Mouse (Mus musculus) midbrain, embryonic 13.5 days (tissue): ENCODE results near the gene Lpin3. TPM values are rescaled to one million over a fixed set of nuclear protein-coding genes. Genes with fewer than 3 reads are reported as not detected.

Source experiments
- ATAC-seq: fragments of 200-750 bp; cut with Nextera tagmentation; 2 replicates; pipeline ENCODE4 v1.8.0; 2017; ENCODE audit warnings: mild to moderate bottlenecking, moderate TSS enrichment, moderate library complexity
- H3K27ac ChIP-seq: fragments of 300-500 bp; sonication (generic); 2 replicates; pipeline ENCODE4 v1.5.1; 2015; ENCODE audit warnings: inconsistent platforms, mild to moderate bottlenecking, moderate library complexity
- H3K27me3 ChIP-seq: fragments of 300-500 bp; sonication (generic); 2 replicates; pipeline ENCODE4 v1.6.1; 2015; ENCODE audit warnings: mild to moderate bottlenecking, inconsistent platforms
- H3K36me3 ChIP-seq: fragments of 300-500 bp; sonication (generic); 2 replicates; pipeline ENCODE4 v1.6.1; 2015; ENCODE audit warnings: mild to moderate bottlenecking, inconsistent platforms
- H3K4me1 ChIP-seq: fragments of 300-500 bp; sonication (generic); replicated peaks from 2 replicates; pipeline ENCODE4 v1.6.1; 2015; ENCODE audit warnings: inconsistent platforms
- H3K4me2 ChIP-seq: fragments of 300-500 bp; sonication (generic); replicated peaks from 2 replicates; pipeline ENCODE4 v1.6.1; 2015; ENCODE audit warnings: moderate library complexity, mild to moderate bottlenecking, inconsistent platforms
- H3K4me3 ChIP-seq: fragments of 300-500 bp; sonication (generic); replicated peaks from 2 replicates; pipeline ENCODE4 v1.5.1; 2015; ENCODE audit warnings: mild to moderate bottlenecking, inconsistent platforms
- H3K9ac ChIP-seq: fragments of 300-500 bp; sonication (generic); replicated peaks from 2 replicates; pipeline ENCODE4 v1.6.1; 2015; ENCODE audit warnings: mild to moderate bottlenecking, inconsistent platforms
- H3K9me3 ChIP-seq: fragments of 300-500 bp; sonication (generic); 2 replicates; pipeline ENCODE4 v1.6.1; 2016; ENCODE audit warnings: mild to moderate bottlenecking, inconsistent platforms
- WGBS: fragments of 180-500 bp; shearing (Covaris S2); methylation state at CpG from one replicate; pipeline ENCODE4 v1.1.7; 2015; 5-methylcytosine and 5-hydroxymethylcytosine counted together
- polyA plus RNA-seq: library from polyadenylated mRNA; unstranded; fragments of >200 nt; fragmentation: Nextera tagmentation; extraction: Ambion mirVana; gene quantifications from 2 replicates; pipeline ENCODE4 v1.2.1, GENCODE M21; 2015

The Lpin3 gene
- polyA plus RNA-seq, 1 experiment from 2014 or later = 0.38 TPM

DNA sequence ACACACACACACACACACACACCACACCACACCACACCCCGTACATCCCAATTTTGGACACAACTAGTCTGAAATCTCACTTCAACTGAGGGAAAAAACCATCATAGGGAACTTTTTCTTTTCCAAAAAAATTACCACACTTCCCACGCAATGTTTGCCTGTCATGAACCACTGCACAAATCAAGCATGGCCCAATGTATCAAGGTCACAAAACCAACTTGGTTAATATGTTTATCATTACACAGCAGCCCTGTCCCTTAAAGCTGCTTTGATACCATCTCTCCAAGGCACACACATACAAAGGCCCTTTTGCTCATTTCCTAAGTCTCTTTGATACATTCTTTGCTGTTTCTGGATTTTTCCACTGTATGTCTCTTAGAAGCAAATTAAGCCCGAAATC lies 9.2 kb upstream of the Lpin3 start:
- no peaks in the 10 kb centered on the region for H3K9me3 ChIP-seq
- H3K36me3 ChIP-seq = no peaks in the 10 kb centered on the region
- no peaks in the 10 kb centered on the region for H3K27me3 ChIP-seq
- H3K4me2 ChIP-seq = peak overlapping the region; percentile 29
- H3K4me3 ChIP-seq = 0 out of 2 replicates have a peak overlapping the region, but pooled peaks have one; percentile 9
- 84% methylated on average over 3 of the region's 3 CpGs for WGBS
- H3K9ac ChIP-seq = no peak overlapping the region; the same call in 1 of the 2 replicates
- ATAC-seq = no peak
- H3K27ac ChIP-seq = no peak overlapping the region
- H3K4me1 ChIP-seq = peaks cover 18% of the 10 kb centered on the region

DNA sequence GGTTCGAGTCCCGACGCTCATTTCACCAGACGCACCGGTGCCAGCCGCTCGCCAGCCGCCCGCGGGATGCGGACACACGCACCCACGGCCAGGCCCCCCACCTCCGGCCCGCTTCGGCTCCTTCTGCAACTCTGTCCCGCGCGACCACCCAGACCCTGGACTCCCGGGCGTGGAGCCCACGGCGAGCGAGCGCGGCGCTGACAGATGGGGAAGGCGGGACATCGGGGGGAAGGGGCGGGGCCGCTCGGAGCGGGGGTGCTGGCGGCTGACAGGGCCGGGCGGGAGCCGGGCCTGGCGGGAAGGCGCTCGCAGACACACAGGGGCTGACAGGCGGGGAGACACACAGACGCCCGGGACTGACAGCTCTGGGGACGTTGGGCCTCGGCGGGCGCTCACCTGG lies 8.1 kb upstream of the Lpin3 start:
- Histone ChIP-seq H3K36me3 (no peaks in the 10 kb centered on the region), H3K27me3 (no peaks in the 10 kb centered on the region), H3K4me3 (peak overlapping the region; percentile 84), H3K4me1 (peaks cover 18% of the 10 kb centered on the region), H3K27ac (peak overlapping the region; percentile 99), H3K9ac (peak overlapping the region; percentile 97), H3K4me2 (peak overlapping the region; percentile 74), H3K9me3 (no peaks in the 10 kb centered on the region)
- 0% methylated on average over 43 of the region's 47 CpGs for WGBS
- ATAC-seq = peak; percentile 92

DNA sequence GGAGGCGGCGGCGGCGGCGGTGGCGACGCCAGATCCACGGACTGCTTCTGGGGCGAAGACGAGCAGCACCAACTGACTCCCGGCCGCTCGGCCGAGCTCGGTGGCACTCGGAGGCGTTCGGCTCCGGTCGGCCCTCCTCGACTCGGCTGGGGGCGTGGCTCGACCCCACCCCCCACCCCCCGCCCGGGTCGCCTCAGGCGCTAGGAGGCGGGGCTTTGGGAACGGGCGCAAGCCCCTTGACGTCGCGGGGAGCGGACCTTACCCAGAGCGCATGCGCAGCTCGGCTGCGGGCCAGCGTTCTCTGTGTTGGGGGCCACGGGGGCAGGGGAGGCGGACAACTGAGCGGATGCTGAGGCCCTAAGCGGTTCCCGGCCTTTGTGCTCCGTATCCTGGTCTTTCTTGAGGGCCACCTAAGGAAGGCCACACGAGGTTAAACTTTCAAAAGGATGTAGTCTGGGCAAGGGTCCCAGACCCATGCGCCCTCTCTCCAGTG lies 7.5 kb upstream of the Lpin3 start, which contains the start of gene Zhx3:
Gene Zhx3 (minus strand): TSS at position 109 of the 493 bp plus-strand sequence.
- ATAC-seq = peak; percentile 98
- Histone ChIP-seq H3K27ac (peak within 1 kb of the TSS; percentile 99), H3K9me3 (no peaks in the 10 kb centered on the region), H3K4me3 (peak within 1 kb of the TSS; percentile 84), H3K9ac (peak within 1 kb of the TSS; percentile 97), H3K4me2 (peak within 1 kb of the TSS; percentile 74), H3K36me3 (no peaks in the 10 kb centered on the region), H3K4me1 (peaks cover 18% of the 10 kb centered on the region), H3K27me3 (no peaks in the 10 kb centered on the region)
- 1% methylated on average over 39 of the region's 48 CpGs for WGBS

DNA sequence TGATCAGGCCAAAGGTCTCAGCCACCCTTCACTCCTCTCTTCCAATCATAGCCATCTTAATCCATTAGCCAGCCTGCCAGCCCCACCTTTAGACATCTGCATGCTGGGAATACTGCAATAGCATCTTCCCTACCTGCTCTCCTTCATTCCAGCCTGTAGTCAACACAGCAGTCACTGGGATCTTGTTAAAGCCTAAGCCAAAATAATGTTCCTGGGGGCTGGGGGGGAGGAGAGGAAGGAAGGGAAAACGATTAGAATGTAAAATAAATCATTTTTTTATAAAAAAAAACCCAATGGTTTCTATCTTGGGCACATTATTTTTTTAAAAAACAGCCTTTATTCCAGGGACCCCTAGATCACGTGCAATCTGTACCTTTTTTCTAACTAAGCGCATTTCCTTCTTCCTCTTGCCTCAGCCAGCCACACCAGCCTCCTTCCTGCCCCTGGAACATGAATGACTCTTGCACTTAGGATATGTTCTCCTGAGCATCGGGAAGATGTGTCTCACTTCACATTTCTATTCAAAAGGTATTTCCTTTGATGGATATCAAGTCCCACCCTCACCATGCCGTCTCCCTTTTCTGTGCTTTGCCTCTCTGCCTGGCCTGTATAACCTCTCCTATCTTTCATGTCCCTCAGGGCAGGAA lies 6.1 kb upstream of the Lpin3 start:
- Histone ChIP-seq H3K4me2 (no peak overlapping the region), H3K27me3 (no peaks in the 10 kb centered on the region), H3K27ac (no peak overlapping the region), H3K9ac (no peak overlapping the region), H3K4me1 (peaks cover 15% of the 10 kb centered on the region), H3K9me3 (no peaks in the 10 kb centered on the region), H3K4me3 (no peak overlapping the region), H3K36me3 (no peaks in the 10 kb centered on the region)
- WGBS = 91% methylated on average over 5 of the region's 5 CpGs
- ATAC-seq = no peak

DNA sequence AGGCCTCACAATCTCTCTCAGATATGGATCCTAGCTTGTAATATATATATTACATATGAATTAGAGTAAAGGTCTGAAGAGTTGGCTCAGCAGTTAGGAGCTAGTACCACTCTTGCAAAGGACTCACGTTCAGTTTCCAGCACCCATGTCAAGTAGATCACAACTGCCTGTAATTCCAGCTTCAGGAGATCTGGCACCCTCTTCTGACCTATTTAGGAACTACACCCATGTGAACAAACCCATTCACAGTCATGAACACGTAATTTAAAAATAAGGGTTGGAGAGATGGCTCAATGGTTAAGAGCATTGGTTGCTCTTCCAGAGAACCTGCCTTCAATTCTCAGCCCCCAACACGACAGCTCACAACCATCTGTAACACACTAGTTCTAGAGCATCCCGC lies 4.4 kb upstream of the Lpin3 start:
- Histone ChIP-seq H3K4me1 (peaks cover 12% of the 10 kb centered on the region), H3K36me3 (no peaks in the 10 kb centered on the region), H3K9ac (no peak overlapping the region), H3K27ac (no peak overlapping the region), H3K4me2 (no peak overlapping the region), H3K27me3 (no peaks in the 10 kb centered on the region), H3K9me3 (no peaks in the 10 kb centered on the region), H3K4me3 (no peak overlapping the region)
- 91% methylated on average over 4 of the region's 4 CpGs for WGBS
- ATAC-seq = no peak

DNA sequence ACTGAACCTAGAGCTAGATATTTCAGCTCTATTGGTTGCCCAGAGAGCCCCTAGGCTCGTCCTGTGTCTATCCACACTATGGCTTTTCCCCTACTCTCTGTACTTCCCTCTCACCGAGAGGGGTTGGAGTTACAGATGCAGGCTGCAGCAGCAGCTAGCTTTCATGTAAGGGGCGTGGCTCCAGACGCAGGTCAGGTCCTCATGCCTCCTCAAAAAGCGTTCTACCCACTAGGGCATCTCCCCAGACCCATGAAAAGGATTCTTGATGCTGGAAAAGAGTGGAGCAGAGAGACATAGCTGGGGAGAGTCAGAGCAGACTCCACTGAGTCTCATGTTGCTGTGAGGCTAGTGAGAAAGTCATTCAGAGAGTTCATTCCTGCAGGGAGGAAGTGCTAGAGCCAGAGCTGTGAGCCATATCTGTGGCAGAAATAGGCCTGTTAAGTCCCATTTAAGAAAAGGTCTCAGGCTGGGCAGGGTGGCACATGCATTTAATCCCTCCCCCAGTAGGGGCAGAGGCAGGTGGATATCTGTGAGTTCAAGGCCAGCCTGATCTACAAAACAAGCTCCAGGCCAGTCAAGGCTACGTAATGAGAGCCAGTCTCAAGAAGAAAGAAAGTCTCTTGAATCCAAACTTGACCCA lies 1.1 kb downstream of the Lpin3 start:
- Histone ChIP-seq H3K27me3 (no peaks in the 10 kb centered on the region), H3K9me3 (no peaks in the 10 kb centered on the region), H3K4me3 (no peak overlapping the region), H3K27ac (no peak overlapping the region), H3K9ac (no peak overlapping the region), H3K4me2 (no peak overlapping the region), H3K4me1 (no peaks in the 10 kb centered on the region), H3K36me3 (no peaks in the 10 kb centered on the region)
- no peak for ATAC-seq
- WGBS = 62% methylated on average over 6 of the region's 6 CpGs

DNA sequence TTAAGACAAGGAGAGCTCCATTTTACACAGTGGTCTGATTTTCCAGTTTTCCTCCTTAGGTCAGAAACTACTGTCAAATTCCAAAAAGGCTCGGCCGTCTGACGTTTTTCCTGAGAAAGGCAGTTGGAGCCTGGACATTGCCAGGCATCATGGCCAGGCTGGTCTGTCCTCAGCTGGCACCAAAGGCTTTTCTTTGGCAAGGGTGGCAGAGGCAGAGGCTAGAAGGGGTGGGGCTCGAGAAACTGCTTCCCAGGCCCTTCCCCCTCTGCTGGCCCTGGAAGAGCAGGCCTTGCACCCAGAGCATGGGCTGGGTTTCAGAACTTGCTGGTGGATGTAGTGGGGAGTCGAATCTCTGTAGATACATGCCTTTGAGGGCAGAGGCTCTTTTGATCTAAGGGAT lies 2.0 kb downstream of the Lpin3 start:
- Histone ChIP-seq H3K4me3 (no peak overlapping the region), H3K9ac (no peak overlapping the region), H3K4me2 (no peak overlapping the region), H3K27ac (no peak overlapping the region), H3K27me3 (no peaks in the 10 kb centered on the region), H3K9me3 (no peaks in the 10 kb centered on the region), H3K36me3 (no peaks in the 10 kb centered on the region), H3K4me1 (peaks cover 4% of the 10 kb centered on the region)
- WGBS = 77% methylated on average over 5 of the region's 5 CpGs
- ATAC-seq = no peak

DNA sequence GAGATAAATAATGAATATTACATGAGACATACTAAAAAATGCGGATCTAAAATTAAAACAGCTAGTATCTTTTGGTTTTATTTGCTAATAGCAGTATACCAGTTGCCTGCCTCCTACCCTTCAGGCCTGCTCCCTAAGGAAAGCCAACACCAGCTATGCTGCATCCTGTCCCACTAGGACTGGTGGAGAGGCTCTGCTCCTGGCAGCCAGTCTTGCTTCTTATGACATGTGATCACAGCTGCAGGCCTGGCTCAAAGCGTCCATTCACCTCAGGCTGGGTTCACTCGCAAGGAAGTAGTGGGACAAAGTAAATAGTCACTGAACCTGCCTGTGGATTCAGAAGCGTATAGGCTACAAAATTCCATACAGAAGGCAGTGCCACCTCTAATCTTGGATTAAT lies 3.4 kb downstream of the Lpin3 start:
- Histone ChIP-seq H3K4me1 (peaks cover 14% of the 10 kb centered on the region), H3K27ac (no peak overlapping the region), H3K9ac (no peak overlapping the region), H3K9me3 (no peaks in the 10 kb centered on the region), H3K27me3 (peaks cover 13% of the 10 kb centered on the region), H3K4me3 (no peak overlapping the region), H3K4me2 (no peak overlapping the region), H3K36me3 (no peaks in the 10 kb centered on the region)
- WGBS = 81% methylated on average over 4 of the region's 4 CpGs
- no peak for ATAC-seq

DNA sequence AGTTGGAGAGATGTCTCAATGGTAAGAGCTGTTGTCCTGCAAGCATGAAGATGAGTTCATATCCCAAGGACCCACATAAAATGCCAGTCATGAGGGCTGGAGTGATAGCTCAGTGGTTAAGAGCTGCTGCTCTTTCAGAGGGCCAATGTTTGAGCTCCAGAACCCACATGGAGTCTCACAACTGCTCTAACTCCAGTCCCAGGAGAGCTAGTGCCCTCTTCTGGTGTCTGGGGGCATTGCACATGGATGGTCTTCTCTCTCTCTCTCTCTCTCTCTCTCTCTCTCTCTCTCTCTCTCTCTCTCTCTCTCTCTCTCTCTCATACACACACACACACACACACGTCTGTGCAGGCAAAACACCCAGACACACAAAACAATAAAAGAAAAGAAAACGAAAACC lies 4.4 kb downstream of the Lpin3 start:
- no peak overlapping the region for H3K9ac ChIP-seq
- WGBS = 26% methylated on average over 2 of the region's 2 CpGs
- H3K27ac ChIP-seq = no peak overlapping the region

DNA sequence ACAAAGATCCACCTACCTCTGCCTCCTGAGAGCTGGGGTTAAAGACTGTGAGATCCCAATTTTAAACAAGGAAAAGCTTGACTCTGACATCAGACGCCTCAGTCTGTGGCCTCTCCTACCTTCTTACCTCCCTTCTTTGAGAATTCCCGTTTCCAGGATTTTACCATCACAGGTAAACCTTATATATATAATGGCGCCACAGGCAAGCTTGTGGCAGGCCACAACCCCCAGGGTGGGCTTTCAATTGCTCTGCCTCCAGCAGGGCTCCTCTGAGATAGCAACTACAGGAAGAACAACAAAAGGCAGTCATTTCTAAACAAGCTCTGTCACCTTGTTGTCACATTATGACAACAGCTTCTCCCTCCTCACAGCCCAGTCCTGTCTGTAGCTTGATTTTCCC lies 5.8 kb downstream of the Lpin3 start:
- Histone ChIP-seq H3K9ac (no peak overlapping the region), H3K27ac (no peak overlapping the region), H3K4me3 (no peak overlapping the region), H3K36me3 (no peaks in the 10 kb centered on the region), H3K27me3 (peaks cover 15% of the 10 kb centered on the region), H3K9me3 (no peaks in the 10 kb centered on the region), H3K4me2 (no peak overlapping the region), H3K4me1 (peaks cover 14% of the 10 kb centered on the region)
- no peak for ATAC-seq
- WGBS = 85% methylated on average over 3 of the region's 3 CpGs

More for the DNA sequence above, 4.4 kb downstream of the Lpin3 start:
- H3K9me3 ChIP-seq = no peaks in the 10 kb centered on the region
- no peaks in the 10 kb centered on the region for H3K36me3 ChIP-seq
- H3K27me3 ChIP-seq = peaks cover 15% of the 10 kb centered on the region
- peaks cover 14% of the 10 kb centered on the region for H3K4me1 ChIP-seq
- H3K4me3 ChIP-seq = no peak overlapping the region
- ATAC-seq = no peak
- H3K4me2 ChIP-seq = no peak overlapping the region

DNA sequence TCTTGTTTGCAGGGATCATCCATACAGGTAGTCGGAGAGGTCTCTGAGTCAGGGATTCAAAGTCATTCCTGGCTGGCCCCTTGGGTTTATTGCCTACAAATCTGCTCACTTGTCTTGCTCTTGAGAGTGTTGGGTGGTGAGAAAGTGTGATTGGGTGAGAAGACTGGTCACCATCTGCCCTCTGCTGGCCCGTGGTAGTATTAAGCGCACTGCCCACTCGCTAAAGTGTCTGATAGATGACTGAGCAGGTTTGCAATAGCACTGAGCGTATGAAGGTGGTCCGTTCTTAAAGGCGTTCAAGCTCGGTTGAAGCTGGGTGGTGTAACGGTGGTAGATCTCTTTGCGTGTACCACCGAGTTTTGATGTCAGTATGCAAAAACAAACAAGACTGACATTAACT lies 6.8 kb downstream of the Lpin3 start:
- H3K4me2 ChIP-seq = peak overlapping the region; percentile 84
- H3K9ac ChIP-seq = peak overlapping the region; percentile 51; the same call in 1 of the 2 replicates
- H3K4me3 ChIP-seq = peak overlapping the region; percentile 45
- H3K4me1 ChIP-seq = peaks cover 14% of the 10 kb centered on the region
- no peaks in the 10 kb centered on the region for H3K36me3 ChIP-seq
- H3K27me3 ChIP-seq = peaks cover 15% of the 10 kb centered on the region
- peak; percentile 88 for ATAC-seq
- H3K9me3 ChIP-seq = no peaks in the 10 kb centered on the region
- 3% methylated on average over 11 of the region's 11 CpGs for WGBS
- no peak overlapping the region for H3K27ac ChIP-seq

DNA sequence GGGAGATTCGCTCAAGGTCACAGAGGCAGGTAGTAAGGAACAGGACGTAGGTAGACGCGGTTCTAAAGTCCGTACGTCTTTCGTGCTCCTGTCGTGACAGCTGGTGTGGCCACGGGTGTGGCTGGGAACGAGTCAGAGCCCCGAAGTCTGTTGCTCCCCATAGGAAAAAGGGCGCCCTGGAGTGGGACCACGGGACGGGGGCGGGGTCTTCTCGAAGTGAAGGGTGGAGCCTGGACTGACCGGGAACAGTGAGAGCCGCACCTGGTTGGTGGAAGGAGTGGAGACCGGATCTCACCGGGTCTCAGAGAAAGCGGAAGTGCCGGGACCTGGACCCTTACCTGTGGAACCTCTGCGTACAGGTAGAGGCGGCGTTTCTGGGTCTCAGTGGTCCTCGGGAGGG lies 7.4 kb downstream of the Lpin3 start:
- H3K4me3 ChIP-seq = peak overlapping the region; percentile 45
- WGBS = under 1% methylated on average over 26 of the region's 26 CpGs
- H3K9ac ChIP-seq = peak overlapping the region; percentile 51; the same call in 1 of the 2 replicates
- no peak overlapping the region for H3K27ac ChIP-seq
- peak overlapping the region; percentile 84 for H3K4me2 ChIP-seq
- peaks cover 15% of the 10 kb centered on the region for H3K27me3 ChIP-seq
- H3K36me3 ChIP-seq = no peaks in the 10 kb centered on the region
- H3K9me3 ChIP-seq = no peaks in the 10 kb centered on the region
- peaks cover 14% of the 10 kb centered on the region for H3K4me1 ChIP-seq
- ATAC-seq = peak; percentile 61
